Mouse (Mus musculus) natural killer cell, adult 2 months (primary cell): Measurements from ENCODE around the gene Neurod2.

Experiments
- DNase-seq, 2 experiments: peaks; one replicate each; pipeline ENCODE4 v3.0.0; 2022; ENCODE audit warnings: low spot score in 2 of 2

Gene Neurod2

GRCm38 (mm10) chr11:98329081-98329959 lies at the start of gene Neurod2:
TSS of gene Neurod2 (minus strand) at chr11:98329648.
- DNase-seq = no peak

GRCm38 (mm10) chr11:98377787-98378186 lies 48.3 kb upstream of the Neurod2 start:
- DNase-seq = no peak

- DNase-seq = no peak
These were observed 47.3 kb upstream of the Neurod2 start for GRCm38 (mm10) chr11:98376756-98377155.

GRCm38 (mm10) chr11:98374266-98374665 lies 44.8 kb upstream of the Neurod2 start:
- DNase-seq = no peak

- DNase-seq = no peak
These were observed 43.8 kb upstream of the Neurod2 start for GRCm38 (mm10) chr11:98373244-98373643.

GRCm38 (mm10) chr11:98372406-98372805 lies 43.0 kb upstream of the Neurod2 start:
- DNase-seq = peak; percentile 40 to 56

- DNase-seq = no peak
These were observed 42.2 kb upstream of the Neurod2 start for GRCm38 (mm10) chr11:98371556-98372240.

GRCm38 (mm10) chr11:98370588-98370987 lies 41.1 kb upstream of the Neurod2 start:
- no peak for DNase-seq

GRCm38 (mm10) chr11:98369337-98369736 lies 39.9 kb upstream of the Neurod2 start:
- DNase-seq = no peak

- no peak for DNase-seq
These were observed 38.4 kb upstream of the Neurod2 start for GRCm38 (mm10) chr11:98367863-98368186.

- peak; percentile 51 to 64 for DNase-seq
These were observed 37.9 kb upstream of the Neurod2 start for GRCm38 (mm10) chr11:98367171-98367862.

GRCm38 (mm10) chr11:98366290-98366689 lies 36.8 kb upstream of the Neurod2 start:
- DNase-seq = no peak

- no peak for DNase-seq
These were observed 35.0 kb upstream of the Neurod2 start for GRCm38 (mm10) chr11:98364410-98364809.

- no peak for DNase-seq
These were observed 34.4 kb upstream of the Neurod2 start for GRCm38 (mm10) chr11:98363817-98364216.

- no peak for DNase-seq
These were observed 31.5 kb upstream of the Neurod2 start for GRCm38 (mm10) chr11:98360866-98361521.

GRCm38 (mm10) chr11:98358161-98359083 lies 29.0 kb upstream of the Neurod2 start, which contains the start of gene Stard3:
TSS of gene Stard3 (plus strand) at chr11:98358368.
- DNase-seq = peak; percentile 82 to 90

- DNase-seq = no peak
These were observed 28.1 kb upstream of the Neurod2 start for GRCm38 (mm10) chr11:98357396-98358160.

GRCm38 (mm10) chr11:98356625-98357394 lies 27.4 kb upstream of the Neurod2 start:
- no peak for DNase-seq

GRCm38 (mm10) chr11:98355732-98356299 lies 26.4 kb upstream of the Neurod2 start:
- DNase-seq = peak; percentile 71 to 75
